Mouse (Mus musculus) MEL (cell line): ENCODE data around the gene Bcat2. TPM values are rescaled to one million over a fixed set of nuclear protein-coding genes. Genes with fewer than 3 reads are reported as not detected.
A peak's percentile ranks its signal among the peaks of the same experiment; 100 is the strongest.

Experiments
- DNase-seq: peaks from one replicate; pipeline ENCODE4 v3.0.0; 2011; ENCODE audit warnings: low read depth, low spot score
- H3K27ac ChIP-seq: 2 replicates; pipeline ENCODE4 v1.5.1; 2012; ENCODE audit warnings: low read depth, mild to moderate bottlenecking, control low read depth, low read length, moderate library complexity; ENCODE audit not compliant: control insufficient read depth
- H3K27me3 ChIP-seq, 2 experiments: fragments of 150-350 bp in 1 of 2; sonication (generic) in 1 of 2; 2 replicates each; pipeline ENCODE4 v1.6.1; 2012; ENCODE audit warnings: low read length in 2 of 2, mild to moderate bottlenecking in 2 of 2, improper control_type of control experiment in 1 of 2, moderate library complexity in 1 of 2; ENCODE audit not compliant: insufficient read depth in 2 of 2, control insufficient read depth in 1 of 2
- H3K36me3 ChIP-seq, 2 experiments: 2 replicates each; pipeline ENCODE4 v1.6.1; 2012 to 2014; ENCODE audit warnings: low read length in 2 of 2, improper control_type of control experiment in 1 of 2, inconsistent platforms in 1 of 2, mild to moderate bottlenecking in 1 of 2; ENCODE audit not compliant: insufficient read depth in 2 of 2, control insufficient read depth in 1 of 2
- H3K4me1 ChIP-seq, 2 experiments: fragments of 150-350 bp in 1 of 2; sonication (generic) in 1 of 2; 2 replicates each; pipeline ENCODE4 v1.6.1; 2012; ENCODE audit warnings: low read length in 2 of 2, improper control_type of control experiment in 1 of 2, mild to moderate bottlenecking in 1 of 2; ENCODE audit not compliant: insufficient read depth in 2 of 2, control insufficient read depth in 1 of 2
- H3K4me3 ChIP-seq, 2 experiments: fragments of 150-350 bp in 1 of 2; sonication (generic) in 1 of 2; 2 replicates each; pipeline ENCODE4 v1.5.1; 2012; ENCODE audit warnings: low read depth in 2 of 2, low read length in 2 of 2, mild to moderate bottlenecking in 2 of 2, moderate library complexity in 2 of 2, control low read depth in 1 of 2, improper control_type of control experiment in 1 of 2; ENCODE audit not compliant: control insufficient read depth in 1 of 2, insufficient read depth in 1 of 2
- H3K79me2 ChIP-seq: 2 replicates; pipeline ENCODE4 v1.6.1; 2012; ENCODE audit warnings: mild to moderate bottlenecking, low read length, moderate library complexity; ENCODE audit not compliant: control insufficient read depth, poor library complexity, insufficient read depth
- H3K9ac ChIP-seq: 2 replicates; pipeline ENCODE4 v1.6.1; 2012; ENCODE audit warnings: low read depth, mild to moderate bottlenecking, control low read depth, low read length, moderate library complexity; ENCODE audit not compliant: control insufficient read depth, poor library complexity, severe bottlenecking
- H3K9me3 ChIP-seq: fragments of 150-350 bp; sonication (generic); replicated peaks from 2 replicates; pipeline ENCODE4 v1.6.1; 2012; ENCODE audit warnings: mild to moderate bottlenecking, low read length, improper control_type of control experiment, moderate library complexity; ENCODE audit not compliant: insufficient read depth
- BHLHE40 ChIP-seq: IDR thresholded peaks from 2 replicates; pipeline ENCODE4 v1.6.1; 2012; ENCODE audit warnings: low read depth, mild to moderate bottlenecking, inconsistent platforms, low read length, improper control_type of control experiment, borderline replicate concordance
- CHD1 ChIP-seq: IDR thresholded peaks from 2 replicates; pipeline ENCODE4 v1.6.1; 2012; ENCODE audit warnings: low read depth, mild to moderate bottlenecking, inconsistent platforms, low read length, improper control_type of control experiment
- CTCF ChIP-seq, 3 experiments: IDR thresholded peaks in 2 of 3; conservative IDR thresholded peaks in 1 of 3; 2 replicates each; pipeline ENCODE4 v1.5.1; 2011 to 2012; ENCODE audit warnings: low read length in 3 of 3, low read depth in 2 of 3, mild to moderate bottlenecking in 2 of 3, improper control_type of control experiment in 1 of 3, inconsistent platforms in 1 of 3, mixed read lengths in 1 of 3, moderate library complexity in 1 of 3; ENCODE audit not compliant: control insufficient read depth in 1 of 3, insufficient read depth in 1 of 3, poor library complexity in 1 of 3, severe bottlenecking in 1 of 3
- E2F4 ChIP-seq: IDR thresholded peaks from 2 replicates; pipeline ENCODE4 v1.6.1; 2011; ENCODE audit warnings: low read depth, low read length, improper control_type of control experiment, borderline replicate concordance
- ELF1 ChIP-seq: IDR thresholded peaks from 2 replicates; pipeline ENCODE4 v1.6.1; 2014; ENCODE audit warnings: low read depth, mild to moderate bottlenecking, inconsistent platforms, low read length, improper control_type of control experiment, moderate library complexity
- ETS1 ChIP-seq: IDR thresholded peaks from 2 replicates; pipeline ENCODE4 v1.6.1; 2012; ENCODE audit warnings: low read depth, mild to moderate bottlenecking, inconsistent platforms, low read length, improper control_type of control experiment, moderate library complexity
- GABPA ChIP-seq: IDR thresholded peaks from 2 replicates; pipeline ENCODE4 v1.6.1; 2012; ENCODE audit warnings: low read depth, mild to moderate bottlenecking, inconsistent platforms, low read length, improper control_type of control experiment, moderate library complexity
- GATA1 ChIP-seq: IDR thresholded peaks from 2 replicates; pipeline ENCODE4 v1.6.1; 2011; ENCODE audit warnings: low read depth, low read length, improper control_type of control experiment
- HCFC1 ChIP-seq: IDR thresholded peaks from 2 replicates; pipeline ENCODE4 v1.6.1; 2012; ENCODE audit warnings: low read depth, mild to moderate bottlenecking, inconsistent platforms, low read length, improper control_type of control experiment, moderate library complexity
- JUND ChIP-seq: IDR thresholded peaks from 2 replicates; pipeline ENCODE4 v1.6.1; 2011; ENCODE audit warnings: low read depth, mild to moderate bottlenecking, improper control_type of control experiment, low read length
- KAT2A ChIP-seq: conservative IDR thresholded peaks from 2 replicates; pipeline ENCODE4 v1.6.1; 2012; ENCODE audit warnings: low read depth, low read length, improper control_type of control experiment, inconsistent platforms
- MAFK ChIP-seq: IDR thresholded peaks from 2 replicates; pipeline ENCODE4 v1.6.1; 2011; ENCODE audit warnings: low read depth, mild to moderate bottlenecking, low read length, improper control_type of control experiment, borderline replicate concordance
- MAZ ChIP-seq: IDR thresholded peaks from 2 replicates; pipeline ENCODE4 v1.6.1; 2012; ENCODE audit warnings: low read depth, mild to moderate bottlenecking, inconsistent platforms, low read length, improper control_type of control experiment
- MEF2A ChIP-seq: IDR thresholded peaks from 2 replicates; pipeline ENCODE4 v1.6.1; 2014; ENCODE audit warnings: low read depth, mild to moderate bottlenecking, inconsistent platforms, low read length, improper control_type of control experiment; ENCODE audit not compliant: poor library complexity, insufficient replicate concordance, severe bottlenecking; ENCODE audit errors: extremely low read depth
- MYB ChIP-seq: IDR thresholded peaks from 2 replicates; pipeline ENCODE4 v1.6.1; 2011; ENCODE audit warnings: mild to moderate bottlenecking, low read depth, low read length, improper control_type of control experiment
- MYC ChIP-seq: IDR thresholded peaks from 2 replicates; pipeline ENCODE4 v1.6.1; 2011; ENCODE audit warnings: low read depth, mild to moderate bottlenecking, low read length, improper control_type of control experiment, moderate library complexity
- NRF1 ChIP-seq: IDR thresholded peaks from 2 replicates; pipeline ENCODE4 v1.6.1; 2014; ENCODE audit warnings: low read depth, mild to moderate bottlenecking, inconsistent platforms, low read length, improper control_type of control experiment, moderate library complexity; ENCODE audit not compliant: poor library complexity, insufficient read depth, severe bottlenecking
- POLR2AphosphoS2 ChIP-seq: IDR thresholded peaks from 2 replicates; pipeline ENCODE4 v1.6.1; 2011; ENCODE audit warnings: low read length, improper control_type of control experiment
- RAD21 ChIP-seq: IDR thresholded peaks from 2 replicates; pipeline ENCODE4 v1.6.1; 2011; ENCODE audit warnings: mild to moderate bottlenecking, low read depth, low read length, improper control_type of control experiment
- RCOR1 ChIP-seq: IDR thresholded peaks from 2 replicates; pipeline ENCODE4 v1.6.1; 2012; ENCODE audit warnings: low read depth, mild to moderate bottlenecking, inconsistent platforms, low read length, improper control_type of control experiment
- SIN3A ChIP-seq: IDR thresholded peaks from 2 replicates; pipeline ENCODE4 v1.6.1; 2012; ENCODE audit warnings: low read length, improper control_type of control experiment, inconsistent platforms
- SMC3 ChIP-seq: IDR thresholded peaks from 2 replicates; pipeline ENCODE4 v1.6.1; 2011; ENCODE audit warnings: low read depth, low read length, improper control_type of control experiment
- TAL1 ChIP-seq: IDR thresholded peaks from 2 replicates; pipeline ENCODE4 v1.6.1; 2012; ENCODE audit warnings: mild to moderate bottlenecking, inconsistent platforms, low read length, moderate library complexity, mixed read lengths
- TBP ChIP-seq: IDR thresholded peaks from 2 replicates; pipeline ENCODE4 v1.8.0; 2011; ENCODE audit warnings: low read depth, low read length, improper control_type of control experiment
- UBTF ChIP-seq: IDR thresholded peaks from 2 replicates; pipeline ENCODE4 v1.6.1; 2012; ENCODE audit warnings: low read depth, mild to moderate bottlenecking, inconsistent platforms, low read length, improper control_type of control experiment, moderate library complexity, borderline replicate concordance; ENCODE audit not compliant: insufficient read depth
- USF1 ChIP-seq: IDR thresholded peaks from 2 replicates; pipeline ENCODE4 v1.6.1; 2014; ENCODE audit warnings: low read depth, mild to moderate bottlenecking, inconsistent platforms, low read length, improper control_type of control experiment, moderate library complexity
- USF2 ChIP-seq, 2 experiments: IDR thresholded peaks; 2 replicates each; pipeline ENCODE4 v1.6.1; 2011 to 2012; ENCODE audit warnings: improper control_type of control experiment in 2 of 2, low read length in 2 of 2, borderline replicate concordance in 1 of 2, inconsistent platforms in 1 of 2, low read depth in 1 of 2, mild to moderate bottlenecking in 1 of 2; ENCODE audit not compliant: insufficient read depth in 1 of 2
- ZC3H11A ChIP-seq: IDR thresholded peaks from 2 replicates; pipeline ENCODE4 v1.6.1; 2012; ENCODE audit warnings: low read depth, mild to moderate bottlenecking, inconsistent platforms, low read length, improper control_type of control experiment
- ZKSCAN1 ChIP-seq: IDR thresholded peaks from 2 replicates; pipeline ENCODE4 v1.6.1; 2012; ENCODE audit warnings: low read depth, mild to moderate bottlenecking, inconsistent platforms, low read length, improper control_type of control experiment, moderate library complexity
- polyA plus RNA-seq, 2 experiments: library from polyadenylated mRNA; stranded (reverse) in 1 of 2; unstranded in 1 of 2; fragments of >175 nt in 1 of 2; fragments of >200 nt in 1 of 2; gene quantifications; 2 replicates each; pipeline versions ENCODE4 v1.2.1 to v1.2.4; 2012; ENCODE audit warnings: low replicate concordance in 2 of 2, low read depth in 1 of 2; ENCODE audit not compliant: insufficient read length in 2 of 2, insufficient read depth in 1 of 2, missing spikeins in 1 of 2
- total RNA-seq: library from RNA; depleted of rRNA; stranded (reverse); fragments of 300-350 nt; gene quantifications from 2 replicates; pipeline ENCODE4 v1.2.3, GENCODE M21; 2012

The Bcat2 gene
- total and polyA plus RNA-seq, 3 experiments: 49.4 to 140 TPM; not detected in 1

DNA sequence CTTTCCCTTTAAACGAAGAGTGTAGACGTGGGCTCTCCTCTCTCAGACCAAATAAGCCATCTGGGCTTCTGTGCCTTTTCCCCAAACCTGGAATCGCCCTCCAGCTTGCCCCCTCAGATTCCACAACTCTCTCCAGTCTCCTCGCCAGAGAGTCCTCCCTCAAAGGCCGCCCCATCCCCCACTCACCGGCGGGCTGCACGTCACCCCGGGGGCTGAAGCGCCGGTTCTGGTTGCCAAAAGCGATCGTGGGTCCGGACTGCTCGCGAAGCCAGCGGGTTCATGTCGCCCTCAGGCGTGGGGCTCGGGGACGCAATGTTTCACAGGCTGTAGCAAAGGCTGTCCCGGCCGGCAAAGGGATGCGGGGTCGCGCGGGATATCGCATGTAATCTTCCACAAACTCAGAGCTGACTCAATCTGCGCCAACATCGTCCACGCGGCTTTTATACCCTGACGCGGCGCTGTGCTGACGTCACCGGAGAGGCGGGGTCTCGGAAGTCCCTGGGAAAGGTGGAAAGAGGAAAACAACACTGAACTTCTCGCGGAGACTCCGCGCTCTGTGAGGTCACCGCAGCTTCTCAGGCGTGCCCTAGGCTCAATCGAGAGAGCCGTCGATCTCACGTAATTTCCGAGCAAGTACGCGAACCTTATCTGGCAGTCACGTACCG is 44.0 kb upstream of the Bcat2 start, which contains the start of the genes Ppp1r15a and Plekha4 (continued):
- TF ChIP-seq HCFC1 (peak; percentile 82), MYB (no peak), POLR2AphosphoS2 (peak; percentile 98), MEF2A (no peak), USF1 (0 out of 2 replicates have a peak, but pooled peaks have one; percentile 35), ZC3H11A (no peak), ETS1 (peak; percentile 93), E2F4 (no peak), KAT2A (no peak; the same call in 1 of the 2 replicates), ZKSCAN1 (no peak)

DNA sequence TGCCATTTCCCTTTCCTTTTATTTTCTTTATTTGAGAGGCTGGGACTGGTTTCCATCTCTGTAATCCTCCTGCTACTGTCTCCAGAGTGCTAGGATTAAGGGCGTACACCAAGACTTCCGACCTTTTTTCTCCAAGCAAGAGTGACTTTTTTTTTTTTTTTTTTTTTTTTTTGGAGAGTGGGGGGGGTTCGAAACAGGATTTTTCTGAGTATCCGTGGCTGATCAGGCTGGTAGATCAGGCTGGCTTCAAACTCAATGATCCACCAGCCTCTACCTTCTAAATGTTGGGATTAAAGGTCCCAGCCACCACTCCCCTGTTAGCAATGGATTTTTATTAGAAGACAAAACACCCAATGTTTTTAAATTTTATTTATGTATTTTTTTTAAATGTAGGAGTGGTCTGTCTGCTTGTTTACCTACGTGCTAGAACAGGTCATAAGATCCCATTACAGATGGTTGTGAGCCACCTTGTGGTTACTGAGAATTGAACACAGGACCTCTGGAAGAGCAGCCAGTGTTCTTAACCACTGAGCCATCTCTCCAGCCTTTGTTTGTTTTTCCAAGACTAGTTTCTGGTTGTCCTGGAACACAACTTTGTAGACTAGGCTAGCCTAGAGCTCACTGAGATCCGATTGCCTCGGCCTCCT is 43.4 kb upstream of the Bcat2 start:
- H3K9me3 ChIP-seq: no peaks in the 10 kb centered on the region
- H3K79me2 ChIP-seq: peaks cover 27% of the 10 kb centered on the region
- peaks cover 0 to 23% of the 10 kb centered on the region in 2 experiments; a peak in 3 of 4 replicates for H3K4me1 ChIP-seq
- H3K4me3 ChIP-seq: peak overlapping the region; percentile 59 to 95
- peak overlapping the region; percentile 63 for H3K9ac ChIP-seq
- peak; percentile 66 for DNase-seq
- H3K27ac ChIP-seq: peak overlapping the region; percentile 95
- peaks cover 0 to 31% of the 10 kb centered on the region in 2 experiments; a peak in 2 of 4 replicates for H3K36me3 ChIP-seq
- peaks cover 0 to 3% of the 10 kb centered on the region in 2 experiments; a peak in 1 of 4 replicates for H3K27me3 ChIP-seq
- TF ChIP-seq MAZ (peak; percentile 7; the same call in 1 of the 2 replicates), USF1 (no peak), TAL1 (0 out of 2 replicates have a peak, but pooled peaks have one; percentile 0), JUND (no peak), E2F4 (no peak), POLR2AphosphoS2 (peak; percentile 56; the same call in 1 of the 2 replicates), CHD1 (no peak; the same call in 1 of the 2 replicates), ZKSCAN1 (no peak), HCFC1 (no peak; the same call in 1 of the 2 replicates), UBTF (no peak), MAFK (no peak), MYC (no peak), CTCF (IDR thresholded peaks at IDR 0.05 in 2 of 3, conservative IDR thresholded peaks at IDR 0.05 in 1 of 3; ENCODE audit: control insufficient read depth in 1 of 3, insufficient read depth in 1 of 3, low read depth in 2 of 3, low read length in 3 of 3, poor library complexity in 1 of 3, severe bottlenecking in 1 of 3) (peak in 1 of 3 experiments; percentile 49; a peak in 2 of 6 replicates), USF2 (IDR thresholded peaks at IDR 0.05; ENCODE audit: borderline replicate concordance in 1 of 2, insufficient read depth in 1 of 2, low read depth in 1 of 2, low read length in 2 of 2) (no peak), ZC3H11A (peak; percentile 23; the same call in 1 of the 2 replicates), MYB (no peak), BHLHE40 (peak; percentile 25), SIN3A (peak; percentile 10; the same call in 1 of the 2 replicates), KAT2A (no peak), RCOR1 (peak; percentile 11; the same call in 1 of the 2 replicates), NRF1 (no peak), SMC3 (peak; percentile 46), TBP (no peak), ELF1 (no peak), RAD21 (peak; percentile 30), GATA1 (no peak), GABPA (no peak)
